Mouse (Mus musculus): ENCODE results near the gene Uimc1. TPM values are rescaled to one million over a fixed set of nuclear protein-coding genes. Genes with fewer than 3 reads are reported as not detected.

Gene Uimc1
- polyA plus RNA-seq, 1 experiment, result 8.7 TPM

- no peaks in the 10 kb centered on the region for H3K27me3 ChIP-seq (ENCODE audit: control insufficient read depth, insufficient read depth, low read length)
- WGBS, result 93% methylated on average over 8 of the region's 8 CpGs
- no peak overlapping the region for H3K4me3 ChIP-seq (ENCODE audit: control insufficient read depth, insufficient read depth, low read length)
- H3K4me1 ChIP-seq (replicated peaks; ENCODE audit: control insufficient read depth, insufficient read depth, low read length), result peaks cover 14% of the 10 kb centered on the region
- H3K36me3 ChIP-seq (ENCODE audit: control insufficient read depth, insufficient read depth, low read length), result no peaks in the 10 kb centered on the region; the same call in 1 of the 2 replicates
- TF ChIP-seq CTCF (IDR thresholded peaks at IDR 0.05; ENCODE audit: borderline replicate concordance, control insufficient read depth, extremely low read depth, insufficient read depth, low read length, poor library complexity), result no peak
- TF ChIP-seq POLR2A (IDR thresholded peaks at IDR 0.05; ENCODE audit: control insufficient read depth, extremely low read depth, insufficient read depth, low read length, poor library complexity), result no peak
- H3K27ac ChIP-seq (ENCODE audit: control insufficient read depth, insufficient read depth, low read length), result no peak overlapping the region
- no peak for DNase-seq
These were observed 7.6 kb upstream of the Uimc1 start for GRCm38 (mm10) chr13:55107694-55108093.

- peaks cover 14% of the 10 kb centered on the region for H3K4me1 ChIP-seq (replicated peaks; ENCODE audit: control insufficient read depth, insufficient read depth, low read length)
- no peak overlapping the region for H3K27ac ChIP-seq (ENCODE audit: control insufficient read depth, insufficient read depth, low read length)
- no peak for TF ChIP-seq POLR2A (IDR thresholded peaks at IDR 0.05; ENCODE audit: control insufficient read depth, extremely low read depth, insufficient read depth, low read length, poor library complexity)
- no peak for TF ChIP-seq CTCF (IDR thresholded peaks at IDR 0.05; ENCODE audit: borderline replicate concordance, control insufficient read depth, extremely low read depth, insufficient read depth, low read length, poor library complexity)
- 97% methylated on average over 4 of the region's 4 CpGs for WGBS
- no peaks in the 10 kb centered on the region; the same call in 1 of the 2 replicates for H3K36me3 ChIP-seq (ENCODE audit: control insufficient read depth, insufficient read depth, low read length)
- H3K4me3 ChIP-seq (ENCODE audit: control insufficient read depth, insufficient read depth, low read length), result no peak overlapping the region
- DNase-seq, result no peak
- no peaks in the 10 kb centered on the region for H3K27me3 ChIP-seq (ENCODE audit: control insufficient read depth, insufficient read depth, low read length)
These were observed 7.0 kb upstream of the Uimc1 start for GRCm38 (mm10) chr13:55107116-55107515.

- H3K36me3 ChIP-seq (ENCODE audit: control insufficient read depth, insufficient read depth, low read length), result no peaks in the 10 kb centered on the region; the same call in 1 of the 2 replicates
- DNase-seq, result no peak
- H3K27ac ChIP-seq (ENCODE audit: control insufficient read depth, insufficient read depth, low read length), result no peak overlapping the region
- peak overlapping the region; percentile 81 for H3K4me3 ChIP-seq (ENCODE audit: control insufficient read depth, insufficient read depth, low read length)
- H3K4me1 ChIP-seq (replicated peaks; ENCODE audit: control insufficient read depth, insufficient read depth, low read length), result peaks cover 14% of the 10 kb centered on the region
- no peaks in the 10 kb centered on the region for H3K27me3 ChIP-seq (ENCODE audit: control insufficient read depth, insufficient read depth, low read length)
- 36% methylated on average over 8 of the region's 8 CpGs for WGBS
- no peak for TF ChIP-seq CTCF (IDR thresholded peaks at IDR 0.05; ENCODE audit: borderline replicate concordance, control insufficient read depth, extremely low read depth, insufficient read depth, low read length, poor library complexity)
- TF ChIP-seq POLR2A (IDR thresholded peaks at IDR 0.05; ENCODE audit: control insufficient read depth, extremely low read depth, insufficient read depth, low read length, poor library complexity), result no peak
These were observed 6.0 kb upstream of the Uimc1 start for GRCm38 (mm10) chr13:55105953-55106691.

DNA sequence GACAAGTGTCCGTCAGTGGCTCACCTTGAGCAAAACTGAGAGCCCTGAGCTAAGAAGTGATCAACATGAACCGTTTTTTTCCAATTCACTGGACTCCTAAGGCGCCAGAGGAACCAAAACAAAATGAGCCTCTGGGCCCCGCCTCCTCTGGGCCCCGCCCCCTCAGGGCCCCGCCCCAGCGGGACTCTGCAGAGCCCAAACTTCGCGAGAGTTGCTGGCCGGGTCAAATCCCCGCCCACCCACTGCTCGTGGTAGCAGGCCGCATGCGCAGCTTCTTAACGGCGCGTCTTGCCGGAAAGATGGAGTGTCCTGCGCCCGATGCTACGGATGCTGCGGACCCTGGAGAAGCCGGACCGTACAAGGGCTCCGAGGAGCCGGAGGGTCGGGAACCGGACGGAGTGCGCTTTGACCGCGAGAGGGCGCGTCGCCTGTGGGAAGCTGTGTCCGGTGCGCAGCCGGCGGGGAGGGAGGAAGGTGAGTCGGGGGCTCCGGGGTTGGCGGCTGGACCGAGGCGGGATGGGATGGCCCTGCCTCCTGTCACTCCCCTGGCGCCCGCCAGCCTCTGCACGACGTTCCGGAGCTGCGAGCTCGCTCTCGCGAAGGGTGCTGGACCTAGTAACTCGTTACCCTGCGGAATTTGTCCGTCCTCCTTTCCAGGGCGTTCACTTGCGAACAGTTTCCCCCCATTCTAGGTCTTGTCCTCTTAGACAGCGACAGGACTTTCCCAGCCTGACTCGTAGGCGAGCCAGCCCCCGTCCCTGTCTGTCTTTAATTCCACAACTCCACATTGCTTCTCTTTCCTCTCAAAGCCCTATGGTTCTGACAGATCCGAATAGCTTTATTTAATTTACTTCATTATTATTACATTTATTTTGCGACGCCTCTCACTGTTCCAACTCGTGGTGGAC, 5.2 kb upstream of the Uimc1 start, which contains the start of gene Zfp346:
Zfp346 (plus strand) TSS at position 267 of the 908 bp plus-strand sequence.
- peak; percentile 97 for DNase-seq
- no peaks in the 10 kb centered on the region for H3K27me3 ChIP-seq (ENCODE audit: control insufficient read depth, insufficient read depth, low read length)
- TF ChIP-seq CTCF (IDR thresholded peaks at IDR 0.05; ENCODE audit: borderline replicate concordance, control insufficient read depth, extremely low read depth, insufficient read depth, low read length, poor library complexity) (peak; percentile 84), POLR2A (IDR thresholded peaks at IDR 0.05; ENCODE audit: control insufficient read depth, extremely low read depth, insufficient read depth, low read length, poor library complexity) (peak; percentile 88)
- peak within 1 kb of the TSS; percentile 81 for H3K4me3 ChIP-seq (ENCODE audit: control insufficient read depth, insufficient read depth, low read length)
- H3K27ac ChIP-seq (ENCODE audit: control insufficient read depth, insufficient read depth, low read length), result no peak within 1 kb of the TSS; the same call in 1 of the 2 replicates
- WGBS, result under 1% methylated on average over 63 of the region's 66 CpGs
- H3K36me3 ChIP-seq (ENCODE audit: control insufficient read depth, insufficient read depth, low read length), result no peaks in the 10 kb centered on the region; the same call in 1 of the 2 replicates
- peaks cover 14% of the 10 kb centered on the region for H3K4me1 ChIP-seq (replicated peaks; ENCODE audit: control insufficient read depth, insufficient read depth, low read length)

- TF ChIP-seq CTCF (IDR thresholded peaks at IDR 0.05; ENCODE audit: borderline replicate concordance, control insufficient read depth, extremely low read depth, insufficient read depth, low read length, poor library complexity), result no peak
- TF ChIP-seq POLR2A (IDR thresholded peaks at IDR 0.05; ENCODE audit: control insufficient read depth, extremely low read depth, insufficient read depth, low read length, poor library complexity), result no peak
- Histone ChIP-seq H3K4me1 (replicated peaks; ENCODE audit: control insufficient read depth, insufficient read depth, low read length) (peaks cover 20% of the 10 kb centered on the region), H3K36me3 (ENCODE audit: control insufficient read depth, insufficient read depth, low read length) (no peaks in the 10 kb centered on the region; the same call in 1 of the 2 replicates), H3K4me3 (ENCODE audit: control insufficient read depth, insufficient read depth, low read length) (no peak overlapping the region), H3K27me3 (ENCODE audit: control insufficient read depth, insufficient read depth, low read length) (no peaks in the 10 kb centered on the region), H3K27ac (ENCODE audit: control insufficient read depth, insufficient read depth, low read length) (peak overlapping the region; percentile 57; the same call in 1 of the 2 replicates)
- 96% methylated on average over 2 of the region's 2 CpGs for WGBS
- no peak for DNase-seq
These were observed 3.3 kb upstream of the Uimc1 start for GRCm38 (mm10) chr13:55103351-55103750.

- Histone ChIP-seq H3K4me3 (ENCODE audit: control insufficient read depth, insufficient read depth, low read length) (no peak overlapping the region), H3K27me3 (ENCODE audit: control insufficient read depth, insufficient read depth, low read length) (no peaks in the 10 kb centered on the region), H3K27ac (ENCODE audit: control insufficient read depth, insufficient read depth, low read length) (no peak overlapping the region), H3K4me1 (replicated peaks; ENCODE audit: control insufficient read depth, insufficient read depth, low read length) (peaks cover 20% of the 10 kb centered on the region), H3K36me3 (ENCODE audit: control insufficient read depth, insufficient read depth, low read length) (no peaks in the 10 kb centered on the region; the same call in 1 of the 2 replicates)
- 97% methylated on average over 3 of the region's 3 CpGs for WGBS
- DNase-seq, result no peak
- TF ChIP-seq POLR2A (IDR thresholded peaks at IDR 0.05; ENCODE audit: control insufficient read depth, extremely low read depth, insufficient read depth, low read length, poor library complexity) (no peak), CTCF (IDR thresholded peaks at IDR 0.05; ENCODE audit: borderline replicate concordance, control insufficient read depth, extremely low read depth, insufficient read depth, low read length, poor library complexity) (no peak)
These were observed 2.3 kb upstream of the Uimc1 start for GRCm38 (mm10) chr13:55102366-55102765.
